Mouse (Mus musculus) ES-E14 (cell line): ENCODE results near the gene Adgrf1.

Experiments used
- CHD2 ChIP-seq: IDR thresholded peaks from 2 replicates; pipeline ENCODE4 v1.6.1; 2014; ENCODE audit warnings: mild to moderate bottlenecking, low read depth, low read length, inconsistent platforms
- HCFC1 ChIP-seq: IDR thresholded peaks from 2 replicates; pipeline ENCODE4 v1.6.1; 2012; ENCODE audit warnings: low read length, inconsistent platforms, borderline replicate concordance; ENCODE audit not compliant: insufficient read depth
- MAFK ChIP-seq: IDR thresholded peaks from 2 replicates; pipeline ENCODE4 v1.6.1; 2014; ENCODE audit warnings: mild to moderate bottlenecking, low read depth, low read length, inconsistent platforms; ENCODE audit not compliant: insufficient read depth

DNA sequence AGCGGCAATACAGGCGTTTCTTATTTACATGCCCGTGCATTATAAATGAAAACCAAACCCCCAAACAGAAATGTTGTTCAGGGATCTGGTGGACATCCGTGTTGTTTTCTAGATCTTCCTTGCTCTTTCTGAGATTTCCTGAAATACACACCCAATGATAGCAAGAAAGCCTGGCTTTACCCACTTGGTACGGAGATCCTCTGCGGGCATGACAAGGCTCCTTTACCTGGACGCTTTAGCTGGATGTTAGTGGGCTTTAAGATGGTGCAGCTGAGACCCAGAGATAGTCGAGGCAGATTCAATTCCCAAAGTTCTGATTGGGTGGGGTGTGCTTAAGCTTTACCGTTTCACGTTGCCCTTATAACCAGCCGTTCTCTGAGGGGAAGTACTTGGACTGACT lies 90.9 kb downstream of the Adgrf1 start:
- TF ChIP-seq CHD2 (no peak), HCFC1 (no peak), MAFK (no peak)
